Mouse (Mus musculus) liver, embryonic 11.5 days (tissue): ENCODE measurements around the gene Laptm5. TPM values are rescaled to one million over a fixed set of nuclear protein-coding genes. Genes with fewer than 3 reads are reported as not detected.

Experiments used
- ATAC-seq: fragments of 200-750 bp; cut with Nextera tagmentation; replicated peaks from 2 replicates; pipeline ENCODE4 v1.8.0; 2017; ENCODE audit warnings: moderate number of reproducible peaks, mild to moderate bottlenecking, moderate TSS enrichment, moderate library complexity; ENCODE audit not compliant: low FRiP score
- DNase-seq: peaks from one replicate; pipeline ENCODE4 v3.0.0-alpha.2; 2017; ENCODE audit warnings: low spot score
- H3K27ac ChIP-seq: fragments of 300-500 bp; sonication (generic); 2 replicates; pipeline ENCODE4 v1.5.1; 2014; ENCODE audit warnings: mild to moderate bottlenecking, low read depth, low read length, control low read depth
- H3K27me3 ChIP-seq: fragments of 300-500 bp; sonication (generic); replicated peaks from 2 replicates; pipeline ENCODE4 v1.6.1; 2014; ENCODE audit warnings: low read length, mixed read lengths; ENCODE audit not compliant: control insufficient read depth, insufficient read depth
- H3K36me3 ChIP-seq: fragments of 300-500 bp; sonication (generic); 2 replicates; pipeline ENCODE4 v1.6.1; 2014; ENCODE audit warnings: mild to moderate bottlenecking, low read length, moderate library complexity, mixed read lengths; ENCODE audit not compliant: control insufficient read depth, insufficient read depth
- H3K4me1 ChIP-seq: fragments of 300-500 bp; sonication (generic); replicated peaks from 2 replicates; pipeline ENCODE4 v1.6.1; 2014; ENCODE audit warnings: low read length, mixed read lengths; ENCODE audit not compliant: control insufficient read depth, insufficient read depth
- H3K4me2 ChIP-seq: fragments of 300-500 bp; sonication (generic); 2 replicates; pipeline ENCODE4 v1.6.1; 2014; ENCODE audit warnings: mild to moderate bottlenecking, control low read depth, moderate library complexity
- H3K4me3 ChIP-seq: fragments of 300-500 bp; sonication (generic); 2 replicates; pipeline ENCODE4 v1.5.1; 2014; ENCODE audit warnings: low read depth, low read length, control low read depth
- H3K9ac ChIP-seq: fragments of 300-500 bp; sonication (generic); 2 replicates; pipeline ENCODE4 v1.6.1; 2014; ENCODE audit warnings: low read depth, low read length, control low read depth
- H3K9me3 ChIP-seq: fragments of 300-500 bp; sonication (generic); 2 replicates; pipeline ENCODE4 v1.6.1; 2016; ENCODE audit warnings: low read length, inconsistent platforms, mixed read lengths; ENCODE audit not compliant: control insufficient read depth
- WGBS: fragments of 180-500 bp; shearing (Covaris S2); extraction: QIAGEN DNeasy Blood & Tissue Kit; methylation state at CpG from one replicate; pipeline ENCODE4 v1.1.7; 2014; 5-methylcytosine and 5-hydroxymethylcytosine counted together
- polyA plus RNA-seq: library from polyadenylated mRNA; unstranded; fragments of >200 nt; fragmentation: Nextera tagmentation; extraction: Ambion mirVana; gene quantifications from 2 replicates; pipeline ENCODE4 v1.2.1, GENCODE M21; 2014

Gene Laptm5
- polyA plus RNA-seq, 1 experiment from 2014 or later: 93.3 TPM

GRCm38 (mm10) chr4:130973332-130974263 is 60.7 kb downstream of the Laptm5 start:
- H3K9me3 ChIP-seq: no peaks in the 10 kb centered on the region
- no peak overlapping the region for H3K4me3 ChIP-seq
- no peaks in the 10 kb centered on the region for H3K27me3 ChIP-seq
- DNase-seq (no peak), ATAC-seq (no peak)
- WGBS: 76% methylated on average over 19 of the region's 19 CpGs
- H3K9ac ChIP-seq: no peak overlapping the region
- no peak overlapping the region for H3K27ac ChIP-seq
- no peak overlapping the region for H3K4me2 ChIP-seq
- no peaks in the 10 kb centered on the region for H3K4me1 ChIP-seq
- H3K36me3 ChIP-seq: no peaks in the 10 kb centered on the region

GRCm38 (mm10) chr4:130978981-130979380 is 66.1 kb downstream of the Laptm5 start:
- Histone ChIP-seq H3K36me3 (no peaks in the 10 kb centered on the region), H3K9ac (no peak overlapping the region), H3K4me3 (no peak overlapping the region), H3K4me2 (no peak overlapping the region), H3K4me1 (no peaks in the 10 kb centered on the region), H3K27me3 (no peaks in the 10 kb centered on the region), H3K9me3 (no peaks in the 10 kb centered on the region), H3K27ac (no peak overlapping the region)
- ATAC-seq: no peak
- DNase-seq: no peak
- WGBS: 67% methylated on average over 3 of the region's 3 CpGs

GRCm38 (mm10) chr4:130984416-130985182 is 71.7 kb downstream of the Laptm5 start:
- Histone ChIP-seq H3K4me3 (no peak overlapping the region), H3K27ac (no peak overlapping the region), H3K4me1 (no peaks in the 10 kb centered on the region), H3K9ac (no peak overlapping the region), H3K36me3 (no peaks in the 10 kb centered on the region), H3K27me3 (no peaks in the 10 kb centered on the region), H3K4me2 (no peak overlapping the region), H3K9me3 (no peaks in the 10 kb centered on the region)
- no peak for ATAC-seq
- WGBS: 77% methylated on average over 17 of the region's 17 CpGs
- DNase-seq: no peak

Other genes starting within 250 kb of the Laptm5 start
- 61.4 and 65.0 TPM in 2 replicates for gene Pum1, start 249.8 kb upstream of the Laptm5 start, polyA plus RNA-seq
- 11.4 and 12.1 TPM in 2 replicates for gene Sdc3, start 120.6 kb upstream of the Laptm5 start, polyA plus RNA-seq
- 0.29 and 0.32 TPM in 2 replicates for gene Matn1, start 31.3 kb downstream of the Laptm5 start, polyA plus RNA-seq